Mouse (Mus musculus): Measurements from ENCODE around the gene Fam240a.

DNA sequence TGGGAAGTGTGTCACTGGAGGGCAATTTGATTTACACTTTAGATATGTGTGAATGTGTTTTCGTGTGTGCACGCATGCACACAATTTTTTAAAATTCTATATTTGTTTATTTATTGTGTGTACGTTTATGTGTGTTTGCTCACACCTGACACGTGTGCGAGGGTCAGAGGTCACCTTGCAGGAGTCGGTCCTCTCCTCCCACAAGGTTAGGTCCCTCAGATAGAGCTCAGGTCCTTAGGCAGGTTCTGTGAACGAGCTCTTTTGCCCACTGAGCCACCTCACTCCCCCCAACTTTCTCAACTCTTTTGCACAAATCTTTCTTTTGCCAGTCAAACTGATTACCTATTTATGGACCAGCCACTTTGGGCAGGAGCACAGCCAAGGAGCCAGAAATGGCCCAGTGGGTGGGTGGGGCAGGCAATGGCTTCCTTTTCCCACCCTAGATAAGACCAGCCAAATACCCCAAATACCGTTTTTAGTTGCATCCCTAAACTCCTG lies 32.2 kb upstream of the Fam240a start:
- TF ChIP-seq CTCF (IDR thresholded peaks at IDR 0.05; ENCODE audit: low read depth, low read length) (no peak), POLR2A (IDR thresholded peaks at IDR 0.05; ENCODE audit: insufficient read depth, low read length) (no peak), EP300 (IDR thresholded peaks at IDR 0.05; ENCODE audit: insufficient read depth, low read depth, low read length) (peak; percentile 79)

All from ES-Bruce4 (cell line).